Mouse (Mus musculus) kidney, postnatal 0 days (tissue): ENCODE measurements around the gene Nfe2l1. TPM values are rescaled to one million over a fixed set of nuclear protein-coding genes. Genes with fewer than 3 reads are reported as not detected.
A peak's percentile ranks its signal among the peaks of the same experiment; 100 is the strongest.

Source experiments
- ATAC-seq: fragments of 200-750 bp; cut with Nextera tagmentation; replicated peaks from 2 replicates; pipeline ENCODE4 v1.8.0; 2017; ENCODE audit warnings: low read depth, moderate number of reproducible peaks, moderate TSS enrichment, moderate library complexity; ENCODE audit not compliant: low FRiP score
- DNase-seq: peaks from one replicate; pipeline ENCODE4 v3.0.0-alpha.2; 2016; ENCODE audit warnings: low spot score
- H3K27ac ChIP-seq: fragments of 300-500 bp; sonication (generic); 2 replicates; pipeline ENCODE4 v1.5.1; 2014; ENCODE audit warnings: mild to moderate bottlenecking
- H3K27me3 ChIP-seq: fragments of 300-500 bp; sonication (generic); 2 replicates; pipeline ENCODE4 v1.6.1; 2014; ENCODE audit warnings: low read length, mixed read lengths; ENCODE audit not compliant: insufficient read depth
- H3K36me3 ChIP-seq: fragments of 300-500 bp; sonication (generic); 2 replicates; pipeline ENCODE4 v1.6.1; 2014; ENCODE audit warnings: low read length, mixed read lengths; ENCODE audit not compliant: insufficient read depth
- H3K4me1 ChIP-seq: fragments of 300-500 bp; sonication (generic); replicated peaks from 2 replicates; pipeline ENCODE4 v1.6.1; 2014; ENCODE audit warnings: antibody characterized with exemption, low read length, mixed read lengths; ENCODE audit not compliant: insufficient read depth
- H3K4me2 ChIP-seq: fragments of 300-500 bp; sonication (generic); 2 replicates; pipeline ENCODE4 v1.6.1; 2014; ENCODE audit warnings: mild to moderate bottlenecking, low read length, moderate library complexity, mixed read lengths
- H3K4me3 ChIP-seq: fragments of 300-500 bp; sonication (generic); replicated peaks from 2 replicates; pipeline ENCODE4 v1.5.1; 2014; ENCODE audit warnings: low read depth, low read length
- H3K9ac ChIP-seq: fragments of 300-500 bp; sonication (generic); 2 replicates; pipeline ENCODE4 v1.6.1; 2014; ENCODE audit warnings: low read depth, low read length
- H3K9me3 ChIP-seq: fragments of 300-500 bp; sonication (generic); replicated peaks from 2 replicates; pipeline ENCODE4 v1.6.1; 2016; ENCODE audit warnings: low read length, inconsistent platforms, mixed read lengths
- CTCF ChIP-seq: IDR thresholded peaks from 2 replicates; pipeline ENCODE4 v1.5.1; 2016; ENCODE audit warnings: antibody characterized with exemption, low read depth, mild to moderate bottlenecking, moderate library complexity
- WGBS: fragments of 180-500 bp; shearing (Covaris S2); extraction: QIAGEN DNeasy Blood & Tissue Kit; methylation state at CpG from one replicate; pipeline ENCODE4 v1.1.7; 2014; 5-methylcytosine and 5-hydroxymethylcytosine counted together
- polyA plus RNA-seq: library from polyadenylated mRNA; unstranded; fragments of >200 nt; fragmentation: Nextera tagmentation; extraction: Ambion mirVana; gene quantifications from 2 replicates; pipeline ENCODE4 v1.2.1, GENCODE M21; 2015

Nfe2l1 gene
- polyA plus RNA-seq, 1 experiment from 2014 or later: 77.3 TPM

GRCm38 (mm10) chr11:96809562-96810235, 20.1 kb downstream of the Nfe2l1 start:
- no peaks in the 10 kb centered on the region for H3K27me3 ChIP-seq
- H3K4me2 ChIP-seq: no peak overlapping the region
- H3K9me3 ChIP-seq: no peaks in the 10 kb centered on the region
- H3K4me3 ChIP-seq: no peak overlapping the region
- DNase-seq (no peak), ATAC-seq (no peak)
- WGBS: 84% methylated on average over 6 of the region's 6 CpGs
- H3K27ac ChIP-seq: no peak overlapping the region
- H3K36me3 ChIP-seq: peaks cover 51% of the 10 kb centered on the region
- no peaks in the 10 kb centered on the region for H3K4me1 ChIP-seq
- no peak overlapping the region for H3K9ac ChIP-seq
- no peak for TF ChIP-seq CTCF

DNA sequence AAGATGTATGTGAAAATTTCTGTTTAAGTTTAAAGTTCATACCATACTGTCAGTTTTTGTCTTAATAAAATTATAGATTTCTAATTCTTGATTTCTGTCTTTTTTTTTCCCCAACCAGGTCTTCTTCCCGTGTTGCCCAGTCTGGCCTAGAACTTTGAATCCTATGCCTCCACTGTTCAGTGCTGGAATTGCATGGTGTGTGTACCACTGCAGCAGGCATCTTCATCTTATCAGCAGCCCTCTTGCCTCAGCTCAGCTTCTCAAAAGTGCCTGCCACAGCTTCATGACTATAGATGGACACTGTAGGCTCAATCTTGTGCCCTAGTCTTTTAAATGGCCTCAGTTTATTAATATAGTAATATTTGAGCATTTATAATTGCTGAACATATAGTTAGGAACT, 21.7 kb downstream of the Nfe2l1 start:
- Histone ChIP-seq H3K4me3 (no peak overlapping the region), H3K27ac (no peak overlapping the region), H3K27me3 (no peaks in the 10 kb centered on the region), H3K9ac (no peak overlapping the region), H3K4me1 (no peaks in the 10 kb centered on the region), H3K9me3 (no peaks in the 10 kb centered on the region), H3K4me2 (no peak overlapping the region), H3K36me3 (peaks cover 52% of the 10 kb centered on the region)
- 53% methylated on average over 1 of the region's 1 CpGs for WGBS
- ATAC-seq: no peak
- peak; percentile 34; the same call in 1 of the 2 replicates for TF ChIP-seq CTCF
- DNase-seq: no peak

DNA sequence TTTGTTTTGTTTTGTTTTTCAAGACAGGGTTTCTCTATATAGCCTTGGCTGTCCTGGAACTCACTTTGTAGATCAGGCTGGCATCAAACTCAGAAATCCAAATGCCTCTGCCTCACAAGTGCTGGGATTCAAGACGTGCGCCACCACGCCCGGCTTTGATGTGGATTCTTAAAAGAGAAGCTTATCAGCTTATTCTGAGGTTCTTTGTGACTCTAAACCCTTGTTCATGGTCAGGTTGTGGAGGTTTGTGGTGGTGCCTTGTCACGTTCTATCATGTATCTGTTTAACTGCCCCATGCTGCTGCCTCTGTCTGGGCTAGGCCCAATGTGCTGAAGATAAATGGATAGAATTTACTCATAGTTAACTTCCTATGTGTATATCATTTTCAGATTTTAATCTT, 24.2 kb downstream of the Nfe2l1 start:
- 94% methylated on average over 5 of the region's 5 CpGs for WGBS
- no peak for DNase-seq
- Histone ChIP-seq H3K27ac (no peak overlapping the region), H3K27me3 (no peaks in the 10 kb centered on the region), H3K4me2 (no peak overlapping the region), H3K9me3 (no peaks in the 10 kb centered on the region), H3K36me3 (peaks cover 60% of the 10 kb centered on the region), H3K4me3 (no peak overlapping the region), H3K4me1 (no peaks in the 10 kb centered on the region), H3K9ac (no peak overlapping the region)
- no peak for ATAC-seq
- no peak for TF ChIP-seq CTCF

DNA sequence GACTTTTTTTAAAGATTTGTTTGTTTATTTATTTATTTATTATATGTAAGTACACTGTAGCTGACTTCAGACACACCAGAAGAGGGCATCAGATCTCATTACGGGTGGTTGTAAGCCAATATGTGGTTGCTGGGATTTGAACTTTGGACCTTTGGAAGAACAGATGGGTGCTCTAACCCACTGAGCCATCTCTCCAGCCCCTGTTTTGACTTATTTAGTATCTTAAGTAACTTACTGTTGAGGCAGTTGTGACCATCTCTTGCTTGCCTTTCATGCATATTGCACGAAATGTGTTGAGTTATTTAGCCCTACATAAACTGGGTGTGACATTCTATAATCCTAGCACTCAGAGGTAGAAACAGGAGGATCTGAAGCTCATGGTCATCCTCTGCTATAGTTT, 30.3 kb downstream of the Nfe2l1 start:
- H3K4me2 ChIP-seq: no peak overlapping the region
- 0 out of 2 replicates have a peak, but pooled peaks cover 3% of the 10 kb centered on the region for H3K4me1 ChIP-seq
- no peak for ATAC-seq
- H3K9ac ChIP-seq: no peak overlapping the region
- H3K27ac ChIP-seq: no peak overlapping the region
- no peak overlapping the region for H3K4me3 ChIP-seq
- peaks cover 32% of the 10 kb centered on the region for H3K36me3 ChIP-seq
- no peak for TF ChIP-seq CTCF
- no peaks in the 10 kb centered on the region for H3K9me3 ChIP-seq
- H3K27me3 ChIP-seq: no peaks in the 10 kb centered on the region
- DNase-seq: no peak
- WGBS: 81% methylated on average over 2 of the region's 2 CpGs

DNA sequence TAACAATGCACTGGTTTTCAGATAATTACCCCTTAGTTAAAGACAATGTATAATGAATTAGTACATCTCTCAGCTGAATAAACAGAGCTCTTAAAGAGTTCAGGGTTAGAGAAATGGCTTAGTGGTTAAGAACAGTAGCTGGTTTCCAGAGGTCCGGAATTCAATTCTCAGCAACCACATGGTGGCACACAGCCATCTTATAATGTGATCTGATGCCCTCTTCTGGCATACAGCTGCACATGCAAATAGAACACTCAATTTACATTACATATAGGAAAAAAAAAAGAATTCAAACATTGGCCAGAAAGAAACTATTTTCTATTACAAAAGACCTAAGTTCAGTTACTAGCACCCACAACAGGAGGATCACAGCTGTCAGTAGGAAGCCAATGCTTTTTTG, 33.2 kb downstream of the Nfe2l1 start:
- Histone ChIP-seq H3K9me3 (no peaks in the 10 kb centered on the region), H3K36me3 (peaks cover 18% of the 10 kb centered on the region), H3K4me3 (no peak overlapping the region), H3K27ac (no peak overlapping the region), H3K4me2 (no peak overlapping the region), H3K4me1 (0 out of 2 replicates have a peak, but pooled peaks cover 3% of the 10 kb centered on the region), H3K27me3 (no peaks in the 10 kb centered on the region), H3K9ac (no peak overlapping the region)
- TF ChIP-seq CTCF: peak; percentile 63
- no peak for ATAC-seq
- 41% methylated on average over 1 of the region's 1 CpGs for WGBS
- DNase-seq: peak; percentile 61

GRCm38 (mm10) chr11:96796081-96796480, 33.7 kb downstream of the Nfe2l1 start:
- no peak for TF ChIP-seq CTCF
- no peak overlapping the region for H3K27ac ChIP-seq
- no peak for ATAC-seq
- 100% methylated on average over 2 of the region's 2 CpGs for WGBS
- H3K36me3 ChIP-seq: peaks cover 14% of the 10 kb centered on the region
- H3K9ac ChIP-seq: no peak overlapping the region
- no peaks in the 10 kb centered on the region for H3K27me3 ChIP-seq
- no peak overlapping the region for H3K4me2 ChIP-seq
- H3K4me1 ChIP-seq: 0 out of 2 replicates have a peak, but pooled peaks cover 3% of the 10 kb centered on the region
- DNase-seq: no peak
- H3K4me3 ChIP-seq: no peak overlapping the region
- no peaks in the 10 kb centered on the region for H3K9me3 ChIP-seq

- Histone ChIP-seq H3K4me2 (no peak overlapping the region), H3K4me3 (no peak overlapping the region), H3K9me3 (no peaks in the 10 kb centered on the region), H3K4me1 (peaks cover 8% of the 10 kb centered on the region), H3K36me3 (peaks cover 8% of the 10 kb centered on the region), H3K9ac (no peak overlapping the region), H3K27ac (no peak overlapping the region), H3K27me3 (no peaks in the 10 kb centered on the region)
- no peak for ATAC-seq
- 93% methylated on average over 13 of the region's 13 CpGs for WGBS
- no peak for TF ChIP-seq CTCF
- no peak for DNase-seq
These were observed 34.3 kb downstream of the Nfe2l1 start for GRCm38 (mm10) chr11:96795491-96795890.
